Mouse (Mus musculus): ENCODE data around the gene Wipi2.

Wipi2 gene

GRCm38 (mm10) chr5:142692971-142693737 is 65.7 kb downstream of the Wipi2 start:
- H3K36me3 ChIP-seq (ENCODE audit: control insufficient read depth, insufficient read depth, low read length, poor library complexity, severe bottlenecking) = no peaks in the 10 kb centered on the region
- no peaks in the 10 kb centered on the region for H3K27me3 ChIP-seq (ENCODE audit: control insufficient read depth, insufficient read depth, low read length, poor library complexity, severe bottlenecking)
- DNase-seq (ENCODE audit: low read depth, low spot score) = no peak

GRCm38 (mm10) chr5:142693738-142694430 is 66.4 kb downstream of the Wipi2 start:
- no peak for DNase-seq (ENCODE audit: low read depth, low spot score)
- Histone ChIP-seq H3K36me3 (ENCODE audit: control insufficient read depth, insufficient read depth, low read length, poor library complexity, severe bottlenecking) (no peaks in the 10 kb centered on the region), H3K27me3 (ENCODE audit: control insufficient read depth, insufficient read depth, low read length, poor library complexity, severe bottlenecking) (no peaks in the 10 kb centered on the region)

- DNase-seq (ENCODE audit: low read depth, low spot score) = peak; percentile 63
- Histone ChIP-seq H3K36me3 (ENCODE audit: control insufficient read depth, insufficient read depth, low read length, poor library complexity, severe bottlenecking) (no peaks in the 10 kb centered on the region), H3K27me3 (ENCODE audit: control insufficient read depth, insufficient read depth, low read length, poor library complexity, severe bottlenecking) (no peaks in the 10 kb centered on the region)
Observed at GRCm38 (mm10) chr5:142694627-142695340, 67.3 kb downstream of the Wipi2 start.

DNA sequence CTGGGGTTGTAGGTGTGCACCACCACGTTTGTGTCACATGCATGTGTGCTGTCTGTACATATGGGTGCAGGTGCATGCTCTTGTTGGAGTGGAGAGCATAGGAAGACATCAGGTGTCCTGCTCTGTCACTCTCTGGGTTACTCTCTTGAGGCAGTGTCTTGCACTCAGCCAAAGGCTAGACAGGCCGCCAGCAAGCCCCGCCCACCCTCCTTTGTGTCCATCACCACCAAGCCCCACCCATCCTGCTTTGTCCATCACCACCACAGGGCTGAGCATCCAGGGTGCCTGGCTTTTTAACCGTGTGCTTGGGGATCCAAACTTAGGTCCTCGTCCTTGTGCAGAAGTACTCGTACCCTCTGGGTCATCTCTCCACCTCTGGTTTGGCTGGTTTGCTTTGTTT is 68.8 kb downstream of the Wipi2 start:
- no peaks in the 10 kb centered on the region for H3K27me3 ChIP-seq (ENCODE audit: control insufficient read depth, insufficient read depth, low read length, poor library complexity, severe bottlenecking)
- DNase-seq (ENCODE audit: low read depth, low spot score) = no peak
- H3K36me3 ChIP-seq (ENCODE audit: control insufficient read depth, insufficient read depth, low read length, poor library complexity, severe bottlenecking) = no peaks in the 10 kb centered on the region

DNA sequence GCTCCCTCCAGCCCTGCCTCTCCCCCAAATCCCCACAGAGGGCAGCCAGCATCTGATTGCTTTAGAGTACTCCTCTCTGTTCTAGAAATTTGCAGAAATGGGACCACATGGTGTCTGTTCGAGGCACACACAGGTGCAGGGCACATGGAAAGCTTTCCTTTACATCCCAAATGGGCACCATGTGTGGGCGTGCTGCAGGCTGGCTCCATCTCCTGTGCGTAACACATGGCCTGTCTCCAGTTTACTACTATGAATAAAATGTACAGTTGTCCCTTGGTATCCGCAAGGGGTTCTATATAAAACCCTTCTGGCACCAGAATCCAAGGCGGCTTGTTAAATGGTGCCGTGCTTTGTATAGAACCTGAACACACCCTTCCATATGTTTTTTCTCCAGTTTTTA is 69.4 kb downstream of the Wipi2 start:
- Histone ChIP-seq H3K36me3 (ENCODE audit: control insufficient read depth, insufficient read depth, low read length, poor library complexity, severe bottlenecking) (no peaks in the 10 kb centered on the region), H3K27me3 (ENCODE audit: control insufficient read depth, insufficient read depth, low read length, poor library complexity, severe bottlenecking) (no peaks in the 10 kb centered on the region)
- DNase-seq (ENCODE audit: low read depth, low spot score) = no peak

DNA sequence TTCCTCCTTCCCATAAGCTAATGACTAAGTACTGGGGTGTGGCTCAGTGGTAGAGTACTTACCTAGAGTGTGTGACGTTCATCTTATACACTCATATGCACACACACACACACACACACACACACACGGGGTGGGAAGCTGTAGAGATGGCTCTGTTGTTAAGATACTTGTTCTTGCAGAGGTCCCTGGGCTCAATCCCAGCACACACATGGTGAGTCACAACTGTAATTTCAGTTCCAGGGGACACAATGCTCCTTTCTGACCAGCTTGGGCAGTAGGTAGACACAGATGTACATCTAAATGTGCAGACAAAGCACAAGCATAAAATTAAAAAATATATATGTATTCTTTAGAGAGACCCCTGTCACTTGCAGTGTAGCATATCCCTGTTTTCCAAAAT is 70.2 kb downstream of the Wipi2 start:
- no peaks in the 10 kb centered on the region for H3K27me3 ChIP-seq (ENCODE audit: control insufficient read depth, insufficient read depth, low read length, poor library complexity, severe bottlenecking)
- H3K36me3 ChIP-seq (ENCODE audit: control insufficient read depth, insufficient read depth, low read length, poor library complexity, severe bottlenecking) = no peaks in the 10 kb centered on the region
- no peak for DNase-seq (ENCODE audit: low read depth, low spot score)

GRCm38 (mm10) chr5:142700842-142701589 is 73.5 kb downstream of the Wipi2 start:
- Histone ChIP-seq H3K27me3 (ENCODE audit: control insufficient read depth, insufficient read depth, low read length, poor library complexity, severe bottlenecking) (no peaks in the 10 kb centered on the region), H3K36me3 (ENCODE audit: control insufficient read depth, insufficient read depth, low read length, poor library complexity, severe bottlenecking) (no peaks in the 10 kb centered on the region)
- DNase-seq (ENCODE audit: low read depth, low spot score) = peak; percentile 48

GRCm38 (mm10) chr5:142701651-142702510 is 74.4 kb downstream of the Wipi2 start:
- DNase-seq (ENCODE audit: low read depth, low spot score) = peak; percentile 70

DNA sequence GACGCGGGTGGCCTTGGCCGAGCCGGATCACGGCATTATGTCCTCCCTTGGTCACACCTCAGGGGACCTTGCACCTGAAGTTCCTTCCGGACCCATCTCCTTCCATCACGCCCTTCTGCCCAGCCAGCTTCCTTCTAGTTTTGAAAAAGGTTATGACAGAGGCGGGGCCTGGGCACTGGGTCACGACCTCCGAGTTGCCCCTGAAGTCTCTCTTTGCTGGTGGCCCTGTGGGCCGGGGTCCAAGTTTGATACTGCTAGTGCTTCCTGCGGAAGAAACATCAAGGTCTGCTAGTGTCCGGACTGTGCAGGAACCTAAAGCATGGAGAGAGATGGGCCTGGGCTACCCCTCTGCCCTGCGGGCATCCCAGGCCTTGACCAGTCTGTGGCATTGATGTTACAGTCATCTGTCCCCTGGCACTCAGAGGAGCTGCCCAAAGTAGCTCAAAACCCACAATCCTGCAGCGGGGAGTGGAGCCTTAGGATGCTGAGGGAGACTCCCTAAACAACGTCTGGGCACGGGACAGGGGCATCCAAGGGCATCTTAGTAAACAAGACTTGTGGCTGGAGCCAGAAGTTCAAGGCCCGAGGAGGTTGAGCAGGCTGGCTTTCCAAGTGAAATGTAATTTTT is 75.1 kb downstream of the Wipi2 start:
- Histone ChIP-seq H3K36me3 (ENCODE audit: control insufficient read depth, insufficient read depth, low read length, poor library complexity, severe bottlenecking) (no peaks in the 10 kb centered on the region), H3K27me3 (ENCODE audit: control insufficient read depth, insufficient read depth, low read length, poor library complexity, severe bottlenecking) (no peaks in the 10 kb centered on the region)
- DNase-seq (ENCODE audit: low read depth, low spot score) = no peak

More at GRCm38 (mm10) chr5:142701651-142702510, 74.4 kb downstream of the Wipi2 start:
- Histone ChIP-seq H3K36me3 (ENCODE audit: control insufficient read depth, insufficient read depth, low read length, poor library complexity, severe bottlenecking) (no peaks in the 10 kb centered on the region), H3K27me3 (ENCODE audit: control insufficient read depth, insufficient read depth, low read length, poor library complexity, severe bottlenecking) (no peaks in the 10 kb centered on the region)

DNA sequence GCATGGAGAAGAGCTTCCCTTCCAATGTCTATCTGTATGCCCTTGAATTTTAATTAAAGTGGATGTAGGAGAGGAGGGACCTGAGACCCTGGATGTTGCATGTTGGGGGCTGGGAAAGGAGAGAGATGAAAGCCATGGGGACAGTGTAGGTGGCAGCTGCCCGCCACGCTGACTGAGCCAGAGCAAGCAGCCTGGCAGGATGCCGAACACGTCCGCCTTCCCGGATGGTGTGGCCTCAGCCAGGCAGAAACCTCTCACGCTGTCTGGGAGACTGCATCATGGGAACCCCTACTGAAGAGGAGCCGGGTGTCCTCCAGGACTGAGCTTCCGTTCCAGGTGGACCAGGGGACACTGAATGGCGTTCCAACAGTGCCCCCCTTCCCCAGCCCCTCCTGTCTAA is 76.1 kb downstream of the Wipi2 start:
- H3K36me3 ChIP-seq (ENCODE audit: control insufficient read depth, insufficient read depth, low read length, poor library complexity, severe bottlenecking) = no peaks in the 10 kb centered on the region
- no peaks in the 10 kb centered on the region for H3K27me3 ChIP-seq (ENCODE audit: control insufficient read depth, insufficient read depth, low read length, poor library complexity, severe bottlenecking)
- DNase-seq (ENCODE audit: low read depth, low spot score) = no peak

DNA sequence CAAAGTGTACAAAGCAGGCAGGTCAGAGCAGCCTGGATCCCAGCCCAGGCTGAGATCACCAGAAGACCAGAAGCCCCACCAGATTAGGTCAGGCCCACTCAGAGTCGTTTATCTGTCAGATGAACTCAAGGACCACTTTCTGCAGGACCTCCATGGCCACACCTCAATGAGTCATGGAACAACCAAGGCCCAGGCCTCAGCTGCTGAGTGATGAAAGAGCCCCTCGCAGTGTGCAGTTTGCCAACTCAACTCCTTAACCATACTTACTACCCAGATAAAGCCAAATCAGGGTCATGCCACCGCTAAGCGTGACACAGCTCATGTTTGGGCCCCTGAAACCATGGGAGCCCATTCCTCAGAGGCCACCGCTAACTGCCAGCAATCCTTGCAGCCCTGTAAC is 80.2 kb downstream of the Wipi2 start:
- no peaks in the 10 kb centered on the region; the same call in 1 of the 2 replicates for H3K27me3 ChIP-seq (ENCODE audit: control insufficient read depth, insufficient read depth, low read length, poor library complexity, severe bottlenecking)
- DNase-seq (ENCODE audit: low read depth, low spot score) = no peak
- H3K36me3 ChIP-seq (ENCODE audit: control insufficient read depth, insufficient read depth, low read length, poor library complexity, severe bottlenecking) = no peaks in the 10 kb centered on the region

DNA sequence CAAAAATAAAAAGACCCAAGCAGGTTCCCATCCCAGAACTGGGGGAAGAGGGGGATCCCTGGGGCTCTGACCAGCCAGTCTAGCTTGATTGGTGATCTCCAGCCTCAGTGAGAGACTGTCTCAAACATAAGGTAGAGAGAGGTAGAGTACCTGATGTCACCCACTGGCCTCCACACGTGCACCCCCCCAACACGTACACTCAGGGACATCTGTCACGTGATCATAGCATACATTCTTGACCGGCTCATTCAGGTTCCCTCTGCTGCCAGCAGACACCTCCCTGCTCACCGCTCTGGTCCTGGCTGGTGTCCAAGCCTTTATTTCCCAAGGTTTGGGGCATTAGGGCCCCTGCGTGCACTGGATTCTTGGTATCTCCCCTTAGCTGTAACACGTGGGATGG is 81.9 kb downstream of the Wipi2 start:
- Histone ChIP-seq H3K36me3 (ENCODE audit: control insufficient read depth, insufficient read depth, low read length, poor library complexity, severe bottlenecking) (no peaks in the 10 kb centered on the region), H3K27me3 (ENCODE audit: control insufficient read depth, insufficient read depth, low read length, poor library complexity, severe bottlenecking) (no peaks in the 10 kb centered on the region; the same call in 1 of the 2 replicates)
- no peak for DNase-seq (ENCODE audit: low read depth, low spot score)

DNA sequence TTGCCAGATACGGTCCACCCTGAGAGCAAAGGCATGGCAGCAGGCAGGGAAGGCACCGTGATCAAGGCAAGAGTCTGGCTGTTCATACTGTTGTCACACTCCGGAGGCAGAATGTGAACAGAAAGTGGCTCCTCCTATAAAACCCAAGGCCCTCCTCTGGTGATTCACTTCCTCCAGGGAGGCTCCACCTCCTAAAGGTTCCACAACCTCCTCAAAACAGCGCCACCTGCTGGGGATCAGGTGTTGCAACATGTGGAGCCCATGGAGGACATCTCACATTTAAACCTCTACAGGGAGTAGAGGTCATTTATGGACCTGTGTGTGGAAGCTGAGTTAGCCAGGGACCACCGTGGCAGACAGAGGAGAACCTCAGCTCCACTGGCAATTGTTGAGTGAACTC is 84.9 kb downstream of the Wipi2 start:
- no peak for DNase-seq (ENCODE audit: low read depth, low spot score)
- Histone ChIP-seq H3K36me3 (ENCODE audit: control insufficient read depth, insufficient read depth, low read length, poor library complexity, severe bottlenecking) (no peaks in the 10 kb centered on the region), H3K27me3 (ENCODE audit: control insufficient read depth, insufficient read depth, low read length, poor library complexity, severe bottlenecking) (no peaks in the 10 kb centered on the region; the same call in 1 of the 2 replicates)
